Mouse (Mus musculus) C2C12 (cell line): Measurements from ENCODE around the gene Cep170.

Source experiments
- CEBPB ChIP-seq: IDR thresholded peaks from one replicate; pipeline ENCODE4 v1.6.1; 2011; ENCODE audit warnings: low read depth, mild to moderate bottlenecking, control low read depth, moderate library complexity
- CTCF ChIP-seq: IDR thresholded peaks from one replicate; pipeline ENCODE4 v1.5.1; 2011; ENCODE audit not compliant: control insufficient read depth, insufficient read depth, insufficient read length
- FOSL1 ChIP-seq: IDR thresholded peaks from one replicate; pipeline ENCODE4 v1.8.0; 2011; ENCODE audit warnings: mild to moderate bottlenecking, low read length; ENCODE audit not compliant: poor library complexity, insufficient read depth, severe bottlenecking
- MAX ChIP-seq: IDR thresholded peaks from one replicate; pipeline ENCODE4 v1.6.1; 2011; ENCODE audit warnings: mild to moderate bottlenecking, control low read depth
- USF1 ChIP-seq: IDR thresholded peaks from one replicate; pipeline ENCODE4 v1.6.1; 2011; ENCODE audit warnings: low read depth, mild to moderate bottlenecking, control low read depth, moderate library complexity

GRCm38 (mm10) chr1:176792175-176792574 lies 21.7 kb downstream of the Cep170 start:
- TF ChIP-seq FOSL1 (no peak), MAX (no peak), USF1 (no peak), CTCF (no peak), CEBPB (no peak)
